Mouse (Mus musculus) left cerebral cortex, postnatal 14 days (tissue): ENCODE measurements around the gene Mad2l1bp. TPM values are rescaled to one million over a fixed set of nuclear protein-coding genes. Genes with fewer than 3 reads are reported as not detected.

Experiments
- DNase-seq, 2 experiments: peaks; one replicate each; pipeline ENCODE4 v3.0.0; 2021 to 2022; ENCODE audit warnings: low spot score in 2 of 2, mixed read lengths in 1 of 2
- intact Hi-C: fragments of 180-260 bp; cut with DNase I; formaldehyde crosslinking; loops from one replicate; pipeline ENCODE4 v1.15.1; 2025
- long read RNA-seq, 2 experiments: library from polyadenylated mRNA; stranded (forward); transcript quantifications; one replicate each; pipeline ENCODE4 v2.0.0; 2021
- total RNA-seq, 2 experiments: library from RNA; stranded (reverse); gene quantifications; 2 replicates each; pipeline ENCODE4 v1.2.3; 2021

The Mad2l1bp gene
- total RNA-seq = 10 to 100 TPM; 13.4 to 15.9 TPM
- long read RNA-seq, experiment 1, transcript Mad2l1bp-201 (3 exons, 1,272 nt) = major isoform, 7 of 8 reads
- long read RNA-seq, experiment 1, partial matches to known transcripts = 1 of 8 reads
- long read RNA-seq, experiment 1, other reads (novel, unspliced or antisense) = 0 of 8 reads
- long read RNA-seq, experiment 2, transcript Mad2l1bp-201 (3 exons, 1,272 nt) = major isoform, 10 of 11 reads
- long read RNA-seq, experiment 2, partial matches to known transcripts = 1 of 11 reads
- long read RNA-seq, experiment 2, other reads (novel, unspliced or antisense) = 0 of 11 reads

- intact Hi-C loops = no loop called here
- peak; percentile 88 to 90 for DNase-seq
Measured at GRCm38 (mm10) chr17:46152847-46153782, at the start of gene Mad2l1bp. TSS of gene Mad2l1bp (minus strand) at chr17:46153553.

GRCm38 (mm10) chr17:46203078-46203477, 49.7 kb upstream of the Mad2l1bp start:
- intact Hi-C loops = no loop called here
- DNase-seq = peak; percentile 36 to 50

GRCm38 (mm10) chr17:46202421-46203071, 49.2 kb upstream of the Mad2l1bp start, which contains the start of the genes Polh and Xpo5:
TSS of gene Polh (minus strand) at chr17:46202645.
TSS of gene Xpo5 (plus strand) at chr17:46202782.
- DNase-seq = peak; percentile 91 to 94
- intact Hi-C loops = no loop called here

GRCm38 (mm10) chr17:46201151-46201550, 47.8 kb upstream of the Mad2l1bp start:
- DNase-seq = peak in 1 of 2 experiments; percentile 4
- intact Hi-C loops = no loop called here

- DNase-seq = no peak
- intact Hi-C loops = no loop called here
Measured at GRCm38 (mm10) chr17:46188829-46189228, 35.5 kb upstream of the Mad2l1bp start.

- DNase-seq = no peak
- intact Hi-C loops = no loop called here
Measured at GRCm38 (mm10) chr17:46182273-46182672, 28.9 kb upstream of the Mad2l1bp start.

GRCm38 (mm10) chr17:46170538-46170937, 17.2 kb upstream of the Mad2l1bp start:
- intact Hi-C loops = no loop called here
- no peak for DNase-seq

GRCm38 (mm10) chr17:46168768-46169167, 15.4 kb upstream of the Mad2l1bp start:
- intact Hi-C loops = no loop called here

GRCm38 (mm10) chr17:46168318-46168717, 15.0 kb upstream of the Mad2l1bp start:
- intact Hi-C loops = no loop called here
- no peak for DNase-seq

More at GRCm38 (mm10) chr17:46168768-46169167, 15.4 kb upstream of the Mad2l1bp start:
- DNase-seq = no peak

- no peak for DNase-seq
- intact Hi-C loops = no loop called here
Measured at GRCm38 (mm10) chr17:46167014-46167413, 13.7 kb upstream of the Mad2l1bp start.

GRCm38 (mm10) chr17:46166270-46166669, 12.9 kb upstream of the Mad2l1bp start:
- no peak for DNase-seq
- intact Hi-C loops = no loop called here

GRCm38 (mm10) chr17:46165460-46165859, 12.1 kb upstream of the Mad2l1bp start:
- intact Hi-C loops = no loop called here
- no peak for DNase-seq

GRCm38 (mm10) chr17:46164791-46165190, 11.4 kb upstream of the Mad2l1bp start:
- no peak for DNase-seq
- intact Hi-C loops = no loop called here

GRCm38 (mm10) chr17:46164301-46164700, 10.9 kb upstream of the Mad2l1bp start:
- intact Hi-C loops = no loop called here
- DNase-seq = no peak

- intact Hi-C loops = no loop called here
- DNase-seq = no peak
Measured at GRCm38 (mm10) chr17:46162951-46163421, 9.6 kb upstream of the Mad2l1bp start.

GRCm38 (mm10) chr17:46162551-46162950, 9.2 kb upstream of the Mad2l1bp start:
- intact Hi-C loops = no loop called here
- no peak for DNase-seq

- intact Hi-C loops = no loop called here
- no peak for DNase-seq
Measured at GRCm38 (mm10) chr17:46161710-46162109, 8.4 kb upstream of the Mad2l1bp start.

GRCm38 (mm10) chr17:46161179-46161578, 7.8 kb upstream of the Mad2l1bp start:
- DNase-seq = no peak
- intact Hi-C loops = no loop called here

GRCm38 (mm10) chr17:46160686-46161085, 7.3 kb upstream of the Mad2l1bp start, which contains the start of gene Gtpbp2:
TSS of gene Gtpbp2 (plus strand) at chr17:46161032.
- DNase-seq = peak; percentile 97 to 100
- intact Hi-C loops = no loop called here
